Comparison of ENCODE assay signal across 8 mouse cellular contexts in the genomic region with DNA sequence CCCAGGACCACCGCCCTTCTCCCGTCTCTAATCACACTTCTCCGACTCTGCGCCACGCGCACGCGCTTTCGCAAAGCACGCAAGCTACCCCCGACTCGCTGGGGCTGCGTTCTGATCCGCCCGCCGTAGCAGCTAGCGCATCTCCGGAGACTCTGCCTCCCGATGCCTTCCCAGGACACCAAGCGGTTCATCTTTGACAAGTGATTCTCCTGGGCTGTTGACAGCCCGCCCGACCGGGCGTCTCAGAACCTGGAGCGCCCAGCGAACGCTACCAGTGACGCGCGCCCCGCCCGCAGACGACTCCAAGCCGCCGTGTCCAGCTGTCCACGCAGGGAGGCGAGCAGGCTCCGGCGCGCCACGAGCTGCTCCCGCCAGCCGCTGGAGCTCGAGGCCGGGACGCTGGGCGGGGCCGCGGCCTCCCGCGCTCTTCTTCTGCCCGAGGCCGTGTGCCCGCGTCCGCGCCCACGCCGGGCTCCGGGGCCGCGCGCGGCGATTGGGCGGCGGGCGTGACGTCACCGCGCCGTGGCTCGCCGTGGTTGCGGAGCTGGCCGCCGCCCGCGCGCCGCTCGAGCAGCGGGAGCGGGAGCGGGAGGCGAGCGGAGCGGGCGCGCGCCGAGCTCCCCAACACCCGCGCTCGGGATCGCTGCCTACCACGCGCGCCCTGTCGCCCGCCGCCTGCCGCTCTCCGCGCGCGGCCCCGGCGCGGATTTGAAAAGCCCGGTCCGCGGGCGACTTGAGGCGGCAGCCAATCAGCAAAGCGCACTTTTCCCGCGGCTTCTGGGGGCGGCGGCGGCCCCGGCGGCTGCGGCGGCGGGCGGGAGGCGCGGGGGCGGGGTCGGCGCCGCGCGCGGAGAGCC. TPM values are rescaled to one million over a fixed set of nuclear protein-coding genes. Genes with fewer than 3 reads are reported as not detected.
DNase-seq lines count a peak whose midpoint lies in the region; ATAC-seq and TF ChIP-seq lines count a peak whose summit lies in the region.

A gene (plus strand): TSS at position 850 of the 857 bp plus-strand sequence.

- H3K27me3 ChIP-seq in heart, embryonic 11.5 days (ENCODE audit: control insufficient read depth, insufficient read depth, low read length) = no peaks in the 10 kb centered on the region
- H3K27me3 ChIP-seq in kidney, postnatal 0 days (ENCODE audit: insufficient read depth, low read length) = no peaks in the 10 kb centered on the region
- H3K27me3 ChIP-seq in liver, embryonic 11.5 days (replicated peaks; ENCODE audit: control insufficient read depth, insufficient read depth, low read length) = no peaks in the 10 kb centered on the region
- H3K27me3 ChIP-seq in stomach, embryonic 14.5 days (ENCODE audit: control insufficient read depth, insufficient read depth, low read length) = no peaks in the 10 kb centered on the region

- peak within 1 kb of the TSS; percentile 100 for H3K4me3 ChIP-seq in heart, embryonic 11.5 days (ENCODE audit: low read depth, low read length)
- peak within 1 kb of the TSS; percentile 74 for H3K4me3 ChIP-seq in kidney, postnatal 0 days (replicated peaks; ENCODE audit: low read depth, low read length)
- H3K4me3 ChIP-seq in liver, embryonic 11.5 days (ENCODE audit: low read depth, low read length) = peak within 1 kb of the TSS; percentile 98
- peak within 1 kb of the TSS; percentile 100 for H3K4me3 ChIP-seq in stomach, embryonic 14.5 days (ENCODE audit: low read depth, low read length)

- under 1% methylated on average over 126 of the region's 136 CpGs for WGBS in heart, embryonic 11.5 days (ENCODE audit: insufficient replicate concordance)
- under 1% methylated on average over 118 of the region's 136 CpGs for WGBS in kidney, postnatal 0 days
- WGBS in liver, embryonic 11.5 days = under 1% methylated on average over 87 of the region's 136 CpGs
- WGBS in stomach, embryonic 14.5 days = under 1% methylated on average over 80 of the region's 136 CpGs

- peak within 1 kb of the TSS; percentile 99 for H3K27ac ChIP-seq in heart, embryonic 11.5 days (ENCODE audit: low read depth, low read length)
- peak within 1 kb of the TSS; percentile 98 for H3K27ac ChIP-seq in kidney, postnatal 0 days
- peak within 1 kb of the TSS; percentile 97 for H3K27ac ChIP-seq in liver, embryonic 11.5 days (ENCODE audit: low read depth, low read length)
- peak within 1 kb of the TSS; percentile 97 for H3K27ac ChIP-seq in stomach, embryonic 14.5 days (ENCODE audit: low read length)

- DNase-seq in B cell, adult 2 months = peak; percentile 80 to 88
- peak; percentile 98 for DNase-seq in brain, adult 2 months (ENCODE audit: low read depth, low spot score)
- peak; percentile 88 for DNase-seq in kidney, postnatal 0 days (ENCODE audit: low spot score)
- DNase-seq in liver, embryonic 11.5 days (ENCODE audit: low spot score) = peak; percentile 79
- DNase-seq in naive thymus-derived CD4-positive, alpha-beta T cell, adult 2 months (ENCODE audit: low read depth) = peak; percentile 89

- no peak for TF ChIP-seq CTCF in kidney, postnatal 0 days (IDR thresholded peaks at IDR 0.05; ENCODE audit: low read depth)

- no peaks in the 10 kb centered on the region for H3K36me3 ChIP-seq in heart, embryonic 11.5 days (ENCODE audit: control insufficient read depth, insufficient read depth, low read length)
- no peaks in the 10 kb centered on the region for H3K36me3 ChIP-seq in kidney, postnatal 0 days (ENCODE audit: insufficient read depth, low read length)
- no peaks in the 10 kb centered on the region for H3K36me3 ChIP-seq in liver, embryonic 11.5 days (ENCODE audit: control insufficient read depth, insufficient read depth, low read length)
- H3K36me3 ChIP-seq in stomach, embryonic 14.5 days (ENCODE audit: control insufficient read depth, insufficient read depth, low read length) = no peaks in the 10 kb centered on the region

- H3K4me2 ChIP-seq in heart, embryonic 11.5 days = peak within 1 kb of the TSS; percentile 93
- H3K4me2 ChIP-seq in kidney, postnatal 0 days (ENCODE audit: low read length) = peak within 1 kb of the TSS; percentile 92
- H3K4me2 ChIP-seq in liver, embryonic 11.5 days = peak within 1 kb of the TSS; percentile 90
- H3K4me2 ChIP-seq in stomach, embryonic 14.5 days (replicated peaks; ENCODE audit: low read depth, low read length) = peak within 1 kb of the TSS; percentile 79

- peak; percentile 82 for ATAC-seq in erythroblast, adult 5-6 weeks (replicated peaks; ENCODE audit: low FRiP score, poor library complexity, severe bottlenecking)
- ATAC-seq in heart, embryonic 11.5 days (replicated peaks; ENCODE audit: insufficient number of reproducible peaks, low FRiP score, low TSS enrichment) = peak; percentile 84
- ATAC-seq in kidney, postnatal 0 days (replicated peaks; ENCODE audit: low FRiP score, low read depth) = peak; percentile 79
- peak; percentile 83 for ATAC-seq in liver, embryonic 11.5 days (replicated peaks; ENCODE audit: low FRiP score)
- peak; percentile 84 for ATAC-seq in stomach, embryonic 14.5 days (ENCODE audit: insufficient number of reproducible peaks, insufficient read depth, low FRiP score, low read depth)

- no peaks in the 10 kb centered on the region for H3K9me3 ChIP-seq in heart, embryonic 11.5 days (replicated peaks; ENCODE audit: control insufficient read depth, low read length)
- H3K9me3 ChIP-seq in kidney, postnatal 0 days (replicated peaks; ENCODE audit: low read length) = no peaks in the 10 kb centered on the region
- H3K9me3 ChIP-seq in liver, embryonic 11.5 days (ENCODE audit: control insufficient read depth, low read length) = no peaks in the 10 kb centered on the region
- H3K9me3 ChIP-seq in stomach, embryonic 14.5 days (ENCODE audit: control insufficient read depth, low read depth, low read length) = no peaks in the 10 kb centered on the region

- peak within 1 kb of the TSS; percentile 99 for H3K9ac ChIP-seq in heart, embryonic 11.5 days (ENCODE audit: low read depth, low read length)
- peak within 1 kb of the TSS; percentile 89 for H3K9ac ChIP-seq in kidney, postnatal 0 days (ENCODE audit: low read depth, low read length)
- H3K9ac ChIP-seq in liver, embryonic 11.5 days (ENCODE audit: low read depth, low read length) = peak within 1 kb of the TSS; percentile 98
- peak within 1 kb of the TSS; percentile 96 for H3K9ac ChIP-seq in stomach, embryonic 14.5 days (replicated peaks; ENCODE audit: low read depth, low read length)

- peaks cover 33% of the 10 kb centered on the region for H3K4me1 ChIP-seq in heart, embryonic 11.5 days (ENCODE audit: control insufficient read depth, insufficient read depth, low read length)
- 0 out of 2 replicates have a peak, but pooled peaks cover 7% of the 10 kb centered on the region for H3K4me1 ChIP-seq in kidney, postnatal 0 days (replicated peaks; ENCODE audit: insufficient read depth, low read length)
- H3K4me1 ChIP-seq in liver, embryonic 11.5 days (replicated peaks; ENCODE audit: control insufficient read depth, insufficient read depth, low read length) = peaks cover 36% of the 10 kb centered on the region
- peaks cover 22% of the 10 kb centered on the region for H3K4me1 ChIP-seq in stomach, embryonic 14.5 days (ENCODE audit: control insufficient read depth, insufficient read depth, low read length)

RNA-seq across cellular contexts. Expression of the gene that starts here (rescaled TPM):
- 22.4 and 46.1 TPM in 2 replicates for total RNA-seq in erythroblast, adult 5-6 weeks (2015; ENCODE audit: low replicate concordance)
- total RNA-seq in erythroblast, adult 5-6 weeks (2017; ENCODE audit: low replicate concordance) = 74.6 and 94.0 TPM in 2 replicates
- polyA plus RNA-seq in heart, embryonic 11.5 days (2014; fragmentation: Nextera tagmentation; extraction: Ambion mirVana) = 46.8 and 48.7 TPM in 2 replicates
- 21.0 and 25.8 TPM in 2 replicates for polyA plus RNA-seq in kidney, postnatal 0 days (2015; fragmentation: Nextera tagmentation; extraction: Ambion mirVana)
- 48.6 and 62.5 TPM in 2 replicates for polyA plus RNA-seq in liver, embryonic 11.5 days (2014; fragmentation: Nextera tagmentation; extraction: Ambion mirVana)
- 53.5 and 60.4 TPM in 2 replicates for polyA plus RNA-seq in stomach, embryonic 14.5 days (2014; fragmentation: Nextera tagmentation; extraction: Ambion mirVana)

Comparison
In these comparisons a context has a peak if more than half of its experiments do, and no peak if none do; other contexts are left out.
1. Peak in every context shown above with its lines: DNase-seq, ATAC-seq, H3K4me3 ChIP-seq and H3K27ac ChIP-seq.